Comparison of ENCODE assay signal across 9 mouse cellular contexts in the genomic region with DNA sequence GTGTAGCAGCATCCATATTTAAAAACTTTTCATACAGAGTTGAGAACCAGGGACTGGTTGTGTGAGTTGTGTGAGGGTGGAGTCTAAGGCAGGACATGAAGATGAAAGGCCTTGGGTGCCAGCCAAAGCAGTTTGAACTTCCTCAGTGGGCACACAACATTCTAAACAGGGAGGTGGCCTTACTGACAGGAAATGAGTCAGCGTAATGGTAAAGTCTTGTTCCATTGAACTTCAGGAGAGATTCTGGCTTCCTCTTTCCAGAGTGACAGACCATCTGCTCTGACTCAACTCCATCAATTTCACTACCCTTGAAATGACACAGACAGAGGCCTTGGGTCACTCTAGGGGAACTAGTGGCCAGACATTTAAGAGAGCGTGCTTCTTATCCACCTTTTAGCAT.
A peak's percentile ranks its signal among the peaks of the same experiment; 100 is the strongest.
DNase-seq lines count a peak whose midpoint lies in the region; ATAC-seq lines count a peak whose summit lies in the region.
"Had no signal": no experiment of that assay in that cellular context is flagged by ENCODE, and none has a peak within 500 bp of the region (broad histone marks: within the 10 kb centered on the region; RNA-seq: fewer than 3 reads in every experiment).

No protein-coding gene starts in this region.

- peaks cover 11% of the 10 kb centered on the region for H3K4me1 ChIP-seq in heart, embryonic 12.5 days (replicated peaks)

- H3K27ac ChIP-seq in heart, embryonic 12.5 days (ENCODE audit: poor library complexity, severe bottlenecking): no peak overlapping the region
- H3K27ac ChIP-seq: left cerebral cortex, adult 2 months had no signal

- 0 out of 2 replicates have a peak, but pooled peaks have one; percentile 25 for ATAC-seq in heart, embryonic 12.5 days (ENCODE audit: insufficient number of reproducible peaks, low FRiP score)

- no peaks in the 10 kb centered on the region for H3K9me3 ChIP-seq in heart, embryonic 12.5 days (replicated peaks)

- peak; percentile 39 to 49 for DNase-seq in left cerebral cortex, postnatal 14 days (ENCODE audit: low spot score in 2 of 2)
- no peak for DNase-seq in left cerebral cortex, adult 8-10 months (ENCODE audit: low spot score in 2 of 2)
- DNase-seq in adrenal gland, adult 2 months: peak; percentile 77
- DNase-seq in lung, postnatal 10 days: peak; percentile 71
- no peak for DNase-seq in retina, embryonic 14.5 days (ENCODE audit: low spot score)
- no peak for DNase-seq in yolk sac, embryonic 10.5 days (ENCODE audit: low spot score)
- no peak for DNase-seq in adipocyte (ENCODE audit: low spot score)

- no peak overlapping the region for H3K4me3 ChIP-seq in heart, embryonic 12.5 days
- H3K4me3 ChIP-seq: left cerebral cortex, adult 2 months had no signal

- H3K9ac ChIP-seq in heart, embryonic 12.5 days: no peak overlapping the region

- H3K4me2 ChIP-seq in heart, embryonic 12.5 days: no peak overlapping the region

- H3K27me3 ChIP-seq in heart, embryonic 12.5 days (replicated peaks): no peaks in the 10 kb centered on the region

- intact Hi-C loops in left cerebral cortex, postnatal 14 days (cut with DNase I): no loop called here

- WGBS in heart, embryonic 12.5 days: 59% methylated on average over 2 of the region's 2 CpGs

- H3K36me3 ChIP-seq in heart, embryonic 12.5 days: no peaks in the 10 kb centered on the region

Comparison
In these comparisons a context has a peak if more than half of its experiments do, and no peak if none do; other contexts are left out.
1. DNase-seq: peak in left cerebral cortex, postnatal 14 days (2 of 2), adrenal gland, adult 2 months (single experiment) and lung, postnatal 10 days (single experiment); none in left cerebral cortex, adult 8-10 months (0 of 2), retina, embryonic 14.5 days (single experiment), yolk sac, embryonic 10.5 days (single experiment) and adipocyte (single experiment).